Mouse (Mus musculus) mouse embryonic stem cell (cell line): ENCODE measurements around the gene Apob.
"Not testable (repeated sequence)": the region's sequence is repeated elsewhere in the genome, so short reads cannot be mapped to it uniquely, and the experiment has no call there.

Experiments used
- in situ Hi-C, 2 experiments: fragments of 300-500 bp; cut with MboI; formaldehyde crosslinking; loops; 1 replicate in 1 of 2; 3 replicates in 1 of 2; pipeline ENCODE4 v1.14.3; 2019 to 2020; ENCODE audit warnings: low sequenced_read_pairs in 2 of 2, low pct_unique_long_range_greater_than_20kb in 1 of 2, mixed read lengths in 1 of 2; ENCODE audit not compliant: unreplicated experiment in 1 of 2

Gene Apob

GRCm38 (mm10) chr12:8031169-8031568 is 53.7 kb downstream of the Apob start:
- in situ Hi-C loops, result not testable (repeated sequence)

DNA sequence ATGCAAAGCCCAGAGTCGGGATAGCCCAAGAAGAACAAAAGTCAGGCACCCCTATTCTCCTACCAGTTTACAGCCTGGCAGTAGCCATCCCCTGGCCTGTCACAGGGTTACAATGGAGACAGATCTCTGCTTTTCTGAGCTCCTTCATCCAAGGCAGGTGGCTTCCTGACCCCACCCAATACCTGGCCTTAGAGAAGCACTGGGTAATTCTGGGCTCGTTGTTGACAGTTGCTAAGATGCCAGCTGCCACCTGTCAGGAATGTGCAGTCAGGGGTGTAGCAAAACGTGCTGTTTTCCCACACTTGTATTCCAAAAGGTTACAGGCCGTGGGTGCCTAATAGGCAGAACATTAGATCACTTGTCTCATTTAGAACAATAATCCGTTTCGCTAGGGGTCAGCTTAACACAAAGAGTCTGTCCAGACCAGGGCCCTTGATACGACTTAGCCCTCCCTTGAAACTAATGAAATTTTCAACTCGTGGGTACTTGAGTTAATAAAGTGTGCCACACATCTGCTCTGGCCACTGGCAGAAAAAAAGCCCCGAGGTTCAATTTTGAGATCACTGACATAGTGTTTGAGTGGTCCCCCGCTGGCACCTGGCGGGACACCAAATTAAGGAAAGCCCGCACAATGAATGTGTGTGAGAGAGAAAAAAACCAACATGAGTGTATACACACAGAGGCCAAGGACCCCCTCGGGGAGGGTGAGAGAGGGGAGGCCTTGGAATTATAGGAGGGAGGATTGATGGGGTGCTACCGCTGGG is 54.3 kb downstream of the Apob start:
- in situ Hi-C loops, result no loop called here

DNA sequence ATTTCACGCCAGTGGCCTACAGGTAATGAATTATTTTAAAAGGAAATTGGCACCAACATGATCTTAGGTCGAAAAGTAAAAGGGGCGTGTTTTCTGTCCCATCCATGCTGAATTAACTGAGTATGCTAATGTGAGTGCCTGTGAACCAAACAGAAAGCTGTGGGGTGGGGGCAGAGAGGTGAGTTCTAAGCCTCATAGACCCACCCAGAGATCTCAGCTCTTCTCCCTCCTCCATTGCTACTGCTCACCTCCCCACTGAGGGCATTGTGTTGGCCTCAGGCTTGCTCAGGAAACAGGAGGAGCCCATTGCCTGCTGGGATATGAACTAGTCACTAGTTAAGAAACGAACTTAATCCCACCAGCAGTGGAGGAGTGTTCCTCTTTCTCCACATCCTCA is 54.9 kb downstream of the Apob start:
- in situ Hi-C loops, result no loop called here

- in situ Hi-C loops, result no loop called here
These were observed 60.8 kb downstream of the Apob start for GRCm38 (mm10) chr12:8038081-8038730.

- in situ Hi-C loops, result no loop called here
These were observed 65.4 kb downstream of the Apob start for GRCm38 (mm10) chr12:8042626-8043394.

DNA sequence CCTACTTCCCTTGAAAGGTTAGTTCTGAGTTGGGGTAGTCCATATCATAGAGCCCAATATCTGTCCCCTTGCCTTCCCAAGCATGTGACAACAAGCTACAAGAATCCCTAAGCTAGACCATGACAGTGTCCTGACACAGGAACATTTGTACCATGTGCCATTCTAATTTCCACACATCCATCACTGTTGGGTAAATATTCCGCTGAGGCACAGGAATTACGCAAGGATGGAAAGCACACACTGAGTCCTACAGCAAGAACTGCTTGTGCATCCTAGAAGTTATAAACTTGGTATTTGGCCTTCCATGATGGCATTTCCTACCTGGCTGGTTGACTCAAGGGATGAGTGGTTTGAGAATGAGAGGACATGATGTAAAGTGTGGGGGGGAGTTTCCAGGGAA is 69.6 kb downstream of the Apob start:
- in situ Hi-C loops, result no loop called here

DNA sequence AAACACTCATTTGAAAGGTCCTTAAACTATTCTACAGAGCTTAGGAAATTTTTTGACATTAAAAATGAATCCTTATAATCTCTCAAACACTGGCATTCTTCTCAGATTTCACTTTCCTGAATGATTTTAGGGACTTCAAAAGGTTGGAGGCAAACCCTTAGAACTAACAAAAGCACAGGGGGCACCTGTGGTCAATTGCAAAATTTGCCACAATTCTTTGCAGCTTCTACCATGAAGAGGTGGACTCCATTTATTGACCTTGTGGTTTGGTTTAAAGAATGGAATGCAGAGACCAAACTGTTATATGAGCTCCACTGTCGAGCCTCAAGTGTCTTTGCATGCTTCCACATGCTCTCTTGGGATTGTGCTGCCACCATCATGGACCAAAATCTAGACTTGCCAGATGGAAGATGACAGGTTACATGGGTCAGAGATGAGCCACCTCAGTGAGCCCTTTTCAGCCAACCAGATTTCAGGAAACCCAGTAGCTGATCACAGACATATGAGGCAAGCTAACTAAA is 70.4 kb downstream of the Apob start:
- in situ Hi-C loops, result no loop called here

DNA sequence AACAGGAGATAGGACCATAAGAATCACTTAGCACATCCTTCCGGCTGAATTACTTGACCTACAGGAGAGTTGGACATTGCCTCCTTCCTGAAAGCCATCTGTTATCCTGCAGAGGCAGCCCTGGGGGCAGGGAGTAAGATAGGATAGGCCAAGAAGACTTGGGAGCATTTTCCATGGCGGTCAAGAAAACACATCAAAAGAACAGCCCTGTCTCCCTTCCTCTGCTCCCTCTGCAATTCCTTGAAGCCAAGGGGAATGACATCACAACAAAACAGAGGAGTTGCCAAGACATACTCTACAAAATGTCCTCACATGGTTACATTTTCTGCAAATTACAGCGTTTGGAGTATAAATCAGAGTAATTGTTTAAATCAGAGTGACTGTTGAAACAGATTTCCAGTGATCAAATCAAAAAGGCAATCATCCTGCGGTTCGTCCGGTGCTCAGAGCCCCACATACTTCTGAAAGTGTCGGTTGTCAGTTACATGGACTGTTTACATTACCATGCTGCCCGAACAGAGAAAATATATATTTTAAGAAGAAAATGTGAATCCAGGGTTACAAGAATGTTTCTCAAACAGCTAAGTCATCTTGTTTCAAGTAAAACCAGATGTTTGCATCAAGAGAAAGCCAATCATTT is 78.7 kb downstream of the Apob start:
- in situ Hi-C loops, result loop anchor here in 1 of 2 experiments (10.0 kb wide), 1 partner anchor 179 kb away; no protein-coding TSS in a partner anchor

- in situ Hi-C loops, result loop anchor here in 1 of 2 experiments (10.0 kb wide), 1 partner anchor 175 kb away; no protein-coding TSS in a partner anchor
These were observed 82.1 kb downstream of the Apob start for GRCm38 (mm10) chr12:8059576-8059975.

GRCm38 (mm10) chr12:8063363-8064065 is 86.1 kb downstream of the Apob start:
- in situ Hi-C loops, result no loop called here
